Mouse (Mus musculus) myocyte (in vitro differentiated cells): ENCODE results near the gene Nyap2.

Experiments
- E2F4 ChIP-seq: IDR thresholded peaks from one replicate; pipeline ENCODE4 v1.6.1; 2011; ENCODE audit warnings: mild to moderate bottlenecking, control low read depth, moderate library complexity; ENCODE audit not compliant: insufficient read depth
- POLR2A ChIP-seq: IDR thresholded peaks from one replicate; pipeline ENCODE4 v1.6.1; 2011; ENCODE audit warnings: low read depth, mild to moderate bottlenecking, control low read depth, moderate library complexity; ENCODE audit not compliant: insufficient read length
- TCF12 ChIP-seq: IDR thresholded peaks from one replicate; pipeline ENCODE4 v1.6.1; 2011; ENCODE audit warnings: mild to moderate bottlenecking, control low read depth; ENCODE audit not compliant: poor library complexity, insufficient read depth, severe bottlenecking
- TCF3 ChIP-seq: IDR thresholded peaks from one replicate; pipeline ENCODE4 v1.6.1; 2011; ENCODE audit warnings: low read depth, control low read depth; ENCODE audit not compliant: insufficient read length
- USF1 ChIP-seq: IDR thresholded peaks from one replicate; pipeline ENCODE4 v1.6.1; 2011; ENCODE audit warnings: low read depth, mild to moderate bottlenecking, control low read depth, moderate library complexity

DNA sequence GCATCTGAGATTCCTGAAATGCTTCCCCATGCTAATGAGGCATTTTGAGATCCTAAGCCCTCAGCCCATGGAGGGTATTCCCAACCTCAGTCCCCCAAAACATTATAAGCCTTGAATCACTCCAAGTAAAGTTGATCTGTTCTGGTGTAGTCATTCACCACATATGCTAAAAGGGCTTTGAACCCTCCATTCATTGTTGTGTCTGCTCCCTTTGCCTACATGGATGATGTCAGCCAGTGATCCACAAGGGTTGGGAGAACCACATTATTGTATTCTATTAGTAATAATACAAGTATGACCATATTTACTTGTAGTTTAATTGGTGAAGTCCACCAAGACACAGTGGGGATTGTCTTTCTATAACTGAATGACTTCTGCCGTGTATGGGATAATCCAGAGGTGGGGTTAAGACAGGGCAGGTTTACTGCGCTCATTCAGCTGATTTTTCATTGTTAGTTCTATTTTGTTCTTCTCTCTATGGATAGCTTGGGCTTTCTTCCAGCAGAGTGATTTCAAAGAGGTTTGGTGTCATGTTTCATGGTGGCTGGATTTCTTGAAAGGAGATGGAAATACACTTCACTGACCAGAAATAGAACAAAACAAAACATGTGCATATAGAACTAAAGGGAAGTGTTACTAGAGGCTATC is 155.1 kb downstream of the Nyap2 start:
- TF ChIP-seq POLR2A (no peak), USF1 (no peak), TCF12 (no peak), E2F4 (no peak), TCF3 (no peak)
